Mouse (Mus musculus) spleen, adult 2 months (tissue): ENCODE measurements at regions not wholly inside any gene's neighbourhood (a gene's known extent, or its start where the extent isn't known, plus 50 kb on each side); places are given as distances from the start of the nearest gene placed in this dataset.

Source experiments
- CTCF ChIP-seq: fragments of 200-500 bp; IDR thresholded peaks from 2 replicates; pipeline ENCODE4 v1.5.1; 2011; ENCODE audit warnings: mild to moderate bottlenecking, inconsistent platforms; ENCODE audit not compliant: insufficient read depth, insufficient read length, insufficient replicate concordance; ENCODE audit errors: extremely low read depth
- POLR2A ChIP-seq: fragments of 200-500 bp; IDR thresholded peaks from 2 replicates; pipeline ENCODE4 v1.6.1; 2011; ENCODE audit warnings: low read depth, low read length, inconsistent platforms

DNA sequence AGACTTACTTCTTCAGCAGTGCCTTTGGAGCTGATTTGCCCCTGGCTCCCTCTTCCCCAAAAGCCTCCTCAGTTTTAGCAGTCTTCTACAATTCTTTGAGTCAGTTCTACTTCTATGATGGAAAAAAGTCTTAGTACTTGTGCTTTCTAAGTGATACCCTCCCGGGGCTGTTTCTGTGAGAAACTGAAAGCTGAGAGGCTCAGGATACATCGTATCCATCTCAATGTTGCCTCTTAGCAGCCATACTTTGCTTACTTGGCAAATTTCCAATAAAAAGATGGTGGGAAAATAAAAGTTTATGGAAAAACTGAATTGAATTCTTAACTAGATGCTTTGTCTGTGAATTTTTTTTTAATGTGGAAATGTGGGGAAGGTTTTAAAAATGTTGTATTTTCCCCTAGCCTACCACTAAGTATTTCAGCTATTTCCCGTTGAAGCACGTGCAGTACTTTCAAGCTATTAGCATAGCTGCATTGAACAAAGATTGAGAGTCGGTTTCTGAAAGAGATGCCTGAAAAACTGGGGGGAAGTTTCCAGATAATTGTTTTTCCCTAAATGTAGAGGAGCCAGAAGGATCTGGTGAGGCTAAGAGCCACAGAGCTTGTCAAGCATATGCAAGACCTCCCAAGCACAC, 87.6 kb downstream of the Thbs2 start:
- no peak for TF ChIP-seq CTCF
- no peak for TF ChIP-seq POLR2A
